Mouse (Mus musculus) embryo, embryonic 10 days (tissue): ENCODE measurements around the gene Inmt.

Experiments used
- DNase-seq: peaks from one replicate; pipeline ENCODE4 v3.0.0-alpha.2; 2015; ENCODE audit warnings: low spot score

The Inmt gene

DNA sequence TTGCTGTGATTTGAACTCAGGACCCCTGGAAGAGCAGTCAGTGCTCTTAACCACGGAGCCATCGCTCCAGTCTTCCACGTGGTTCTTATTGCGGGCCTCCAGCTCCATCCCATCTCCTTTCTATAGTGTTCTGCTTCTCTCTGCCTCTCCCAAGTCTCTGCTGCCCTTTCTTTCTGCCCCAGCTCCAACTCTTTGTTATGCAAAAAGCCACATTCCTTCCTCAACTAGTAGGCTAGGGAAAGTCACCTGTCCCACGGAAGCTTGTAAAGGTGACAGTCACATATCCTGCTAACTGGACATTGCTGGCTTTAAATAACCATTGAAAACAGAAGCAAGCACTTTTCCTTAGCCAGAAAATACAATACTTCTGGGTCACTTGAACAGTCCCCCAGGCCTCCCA is 5.0 kb downstream of the Inmt start:
- DNase-seq: no peak

DNA sequence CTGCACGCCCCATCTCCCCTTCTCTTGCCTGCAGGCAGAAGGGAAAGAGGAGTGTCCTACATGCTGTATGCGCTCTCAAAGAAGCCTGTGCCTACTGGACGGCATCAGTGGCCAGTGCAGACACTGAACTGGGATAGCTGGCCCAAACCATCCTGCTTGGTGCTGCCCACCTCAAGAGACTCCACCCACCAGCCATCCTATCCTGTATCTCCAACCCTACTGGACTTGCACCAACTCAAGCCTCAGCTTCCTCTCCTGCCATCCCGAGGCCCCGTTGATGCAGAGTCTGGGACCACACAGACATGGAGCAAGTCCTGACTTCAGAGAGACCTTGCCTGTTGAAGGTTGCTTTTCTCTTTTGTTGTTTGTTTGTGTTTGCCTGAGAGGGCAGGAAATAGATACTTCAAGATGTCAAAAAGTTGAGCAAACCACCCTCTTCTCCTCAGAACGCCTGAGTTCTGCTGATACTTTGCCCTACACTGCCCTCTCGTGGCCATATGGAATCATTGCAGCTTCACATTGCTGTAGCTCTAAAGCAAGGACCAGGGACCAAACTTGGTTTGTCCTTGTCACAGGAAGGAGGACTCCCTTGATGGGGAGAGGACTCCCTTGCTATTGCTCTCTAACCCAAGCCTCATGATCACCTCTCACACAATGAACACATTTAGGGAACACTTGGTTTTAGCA is 7.9 kb downstream of the Inmt start:
- peak; percentile 89 for DNase-seq

DNA sequence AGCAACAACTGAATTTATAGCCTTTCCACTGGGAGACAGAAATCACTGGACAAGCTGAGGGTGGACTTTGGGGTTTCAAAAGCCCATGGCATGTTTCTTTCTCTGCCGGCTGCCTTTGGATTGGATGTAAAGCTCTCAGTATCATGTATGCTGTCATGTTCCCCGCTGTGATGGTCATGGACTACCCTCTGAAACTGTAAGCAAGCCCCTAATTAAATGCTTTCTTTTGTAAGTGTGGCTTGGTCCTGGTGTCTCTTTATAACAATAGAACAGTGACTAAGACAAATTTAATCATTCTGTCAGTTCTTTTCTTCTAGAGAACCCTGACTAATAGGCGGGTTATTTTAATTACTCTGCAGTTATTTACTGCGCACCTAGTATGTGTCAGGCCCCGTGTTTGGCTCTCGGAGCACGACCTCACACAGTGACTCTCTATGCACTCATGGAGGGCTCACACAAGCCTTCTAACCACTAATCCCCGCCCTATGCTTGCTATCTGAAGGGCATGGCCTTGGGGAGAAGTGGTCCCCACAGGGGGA is 11.7 kb downstream of the Inmt start:
- no peak for DNase-seq

DNA sequence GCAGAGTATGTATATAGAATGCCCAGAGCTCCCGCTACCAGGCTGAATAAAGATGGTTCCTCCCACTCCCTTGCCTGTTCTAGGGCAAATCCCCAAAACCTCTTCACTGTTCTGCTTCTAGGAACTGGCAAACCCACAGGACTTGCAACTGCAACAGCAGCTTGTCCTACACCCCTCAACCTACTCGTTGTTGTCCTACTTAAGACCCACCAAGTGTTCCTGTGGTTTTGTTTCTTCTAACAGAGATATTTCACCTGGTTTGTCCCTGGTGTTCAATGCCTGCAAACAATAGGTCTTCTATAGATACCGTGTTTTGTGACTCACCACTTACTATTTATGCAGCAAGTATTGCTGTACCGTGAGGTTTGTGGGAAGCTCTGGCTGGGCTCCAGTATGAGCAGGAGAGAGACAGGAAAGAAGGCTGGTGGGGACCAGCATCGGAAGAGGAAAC is 13.5 kb downstream of the Inmt start:
- DNase-seq: no peak

DNA sequence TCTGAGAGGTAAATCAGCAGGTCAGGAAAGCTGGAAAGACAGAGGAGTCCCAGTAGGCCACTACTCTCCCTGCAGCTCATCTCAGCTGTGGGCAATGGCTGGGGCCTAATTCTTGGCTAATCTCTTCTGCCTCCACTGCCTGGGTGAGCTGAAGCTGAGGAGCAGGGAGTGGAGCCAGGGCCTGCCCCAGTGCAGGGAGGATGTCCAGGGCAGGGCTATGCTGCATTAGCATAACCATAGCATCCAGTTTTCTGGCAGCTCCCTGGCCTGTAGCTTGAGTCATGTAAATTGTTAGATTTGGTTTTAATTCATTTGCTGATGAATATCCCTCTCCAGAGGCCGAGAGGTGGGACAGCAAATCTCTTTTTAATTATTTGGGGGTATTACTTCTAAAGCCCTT is 15.6 kb downstream of the Inmt start:
- DNase-seq: no peak

DNA sequence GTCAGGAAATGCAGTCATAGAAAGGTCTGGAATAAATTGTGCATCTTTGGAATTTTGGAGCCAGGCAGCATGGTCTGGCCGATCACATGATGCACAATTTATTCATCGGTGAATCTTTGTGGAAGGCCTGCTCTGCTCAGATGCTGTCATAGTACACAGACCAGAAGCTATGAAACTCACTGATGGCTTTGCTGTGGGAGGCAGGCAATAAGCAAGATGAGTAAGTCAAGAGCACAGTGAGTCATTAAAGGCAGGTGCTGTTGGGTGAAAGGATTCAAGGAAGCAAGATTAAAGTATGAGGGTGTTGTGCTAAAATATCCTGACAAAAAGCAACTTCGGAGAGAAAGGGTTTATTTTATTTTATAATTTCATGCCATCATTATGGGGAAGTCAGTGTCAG is 22.6 kb downstream of the Inmt start:
- DNase-seq: no peak

DNA sequence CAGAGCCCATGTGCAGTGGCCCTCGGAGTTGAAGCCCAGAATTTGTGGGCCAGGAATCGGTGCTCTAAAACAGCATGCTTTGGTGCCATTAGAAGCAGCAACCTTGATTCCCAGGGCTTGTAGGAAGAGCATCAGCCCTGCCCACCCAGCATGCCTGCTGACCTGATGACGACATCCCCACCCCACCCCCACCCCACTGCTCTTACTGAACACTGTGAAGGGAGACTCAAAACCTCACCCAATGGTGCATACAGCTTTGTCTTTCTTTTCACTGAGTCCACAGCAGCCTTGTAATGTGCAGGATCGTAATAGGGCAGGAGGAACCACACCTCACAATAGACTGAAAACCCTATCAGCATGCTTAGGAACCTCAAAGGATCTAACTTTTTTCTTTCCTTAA is 28.7 kb downstream of the Inmt start:
- no peak for DNase-seq

DNA sequence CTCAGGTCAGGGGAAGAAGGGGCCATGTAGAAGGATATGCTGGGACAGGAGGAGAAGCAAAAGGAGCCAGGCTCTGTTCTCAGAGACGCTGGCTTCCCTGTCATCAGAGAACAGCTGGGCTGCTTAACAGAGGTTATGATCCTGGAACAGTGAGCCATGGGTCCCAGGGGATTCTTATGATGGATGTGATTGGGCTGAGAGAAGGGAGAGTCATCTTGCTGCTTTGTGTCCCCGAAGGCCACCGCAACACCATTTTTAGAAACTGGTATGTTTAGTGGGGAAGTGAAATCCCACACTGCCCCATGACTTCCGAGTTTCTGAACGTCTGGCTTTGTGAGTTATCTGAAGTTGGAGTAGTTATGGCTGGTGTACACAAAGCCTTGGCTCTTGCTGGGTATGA is 29.6 kb downstream of the Inmt start:
- no peak for DNase-seq

DNA sequence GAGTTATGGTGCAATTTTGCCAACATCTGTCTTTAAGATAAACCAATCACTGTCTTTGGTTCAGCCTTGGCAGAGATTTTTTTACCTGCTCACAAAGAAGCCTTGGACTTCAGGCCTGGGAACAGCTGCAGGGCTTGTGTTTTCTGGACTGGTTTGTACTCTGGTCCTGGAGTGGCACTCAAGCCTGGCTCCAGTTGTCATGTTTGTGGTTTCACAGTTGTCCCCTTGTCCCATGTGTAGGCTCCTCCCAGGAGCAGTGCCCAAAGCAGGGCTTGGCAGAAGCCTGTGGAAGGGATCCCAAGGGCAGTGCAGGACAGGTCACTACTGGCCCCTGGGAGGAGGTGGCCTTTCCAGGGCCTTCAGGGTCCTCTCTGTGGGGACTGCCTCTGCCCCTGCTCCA is 36.5 kb downstream of the Inmt start:
- DNase-seq: no peak

DNA sequence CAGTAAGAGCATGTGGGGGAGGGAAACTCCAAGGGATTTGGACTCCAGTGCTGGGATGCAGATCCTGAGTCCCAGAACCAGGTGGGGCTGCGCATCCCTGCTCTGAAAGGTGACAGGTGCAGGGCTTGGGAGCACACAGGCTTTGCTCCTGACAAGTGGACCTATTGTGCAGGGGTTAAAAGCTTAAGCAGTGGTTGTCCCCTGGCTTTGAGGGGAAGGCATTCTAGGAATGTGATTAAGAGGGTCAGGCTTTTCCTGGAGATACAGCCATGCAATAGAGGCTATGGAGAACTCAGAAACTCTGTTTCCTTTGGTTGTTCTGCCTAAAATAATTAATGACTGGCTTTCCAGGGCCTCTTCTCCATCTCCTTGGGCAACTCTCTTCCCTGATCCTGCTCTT is 41.4 kb downstream of the Inmt start:
- DNase-seq: peak; percentile 39

DNA sequence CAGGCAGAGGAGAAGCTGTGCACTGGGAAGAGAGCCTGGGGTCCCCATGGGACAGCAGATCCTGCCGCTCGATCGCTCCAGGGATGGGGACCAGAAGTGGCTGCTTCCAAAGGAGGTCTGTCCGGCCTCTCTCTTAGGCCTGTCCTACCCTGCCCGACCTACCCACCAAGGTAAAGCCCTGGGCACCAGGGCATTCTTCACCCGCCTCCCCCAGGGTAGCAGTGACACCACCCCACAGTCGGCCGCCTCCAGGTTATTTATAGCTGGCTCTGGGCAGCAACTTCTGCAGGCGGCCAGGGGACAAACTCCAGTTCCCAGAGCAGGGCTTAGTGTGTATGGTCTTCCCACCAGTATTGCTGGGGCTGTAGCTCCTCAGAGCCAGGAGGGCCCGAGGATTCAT is 42.0 kb downstream of the Inmt start, which contains the start of gene Crhr2:
Gene Crhr2 (minus strand): TSS at position 223 of the 400 bp plus-strand sequence.
- no peak for DNase-seq

DNA sequence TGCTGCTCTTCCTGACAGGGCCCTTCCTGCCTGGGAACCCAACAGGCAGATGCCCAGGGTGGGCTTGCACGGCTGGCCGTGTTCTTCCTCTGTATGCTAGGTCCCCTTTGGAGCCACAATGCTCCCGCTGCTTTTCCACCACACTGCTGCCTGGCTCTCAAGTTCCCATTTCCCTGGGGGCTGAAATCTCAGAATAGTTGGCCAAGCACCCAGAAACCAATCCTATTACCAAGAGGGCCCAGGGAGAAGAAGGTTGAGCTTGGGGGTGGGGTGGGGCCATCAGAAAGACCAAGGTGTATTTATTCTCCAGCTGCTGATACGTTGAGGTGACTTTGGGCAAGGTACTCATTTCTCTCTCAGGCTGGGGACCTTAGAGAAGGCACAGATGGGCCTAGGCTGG is 43.5 kb downstream of the Inmt start:
- DNase-seq: no peak

DNA sequence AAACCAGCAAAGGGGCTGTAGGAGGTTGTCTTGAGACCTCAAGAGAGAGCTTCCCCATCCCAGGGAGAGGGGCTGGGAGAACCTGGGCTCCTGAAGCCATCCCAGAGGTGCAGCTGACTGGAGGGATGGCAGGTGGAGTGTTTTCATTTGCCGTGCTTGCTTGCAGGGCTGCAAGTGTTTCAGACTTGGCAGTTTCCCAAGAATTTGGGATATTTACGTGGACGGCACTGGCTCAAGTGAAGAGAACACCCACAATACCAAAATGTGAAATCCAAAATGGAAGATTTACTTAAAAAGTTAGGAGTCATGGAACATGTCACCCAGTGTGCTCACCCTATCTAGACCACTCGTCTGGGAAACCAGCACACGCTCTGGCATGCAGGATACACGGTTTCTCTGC is 44.2 kb downstream of the Inmt start:
- DNase-seq: no peak

DNA sequence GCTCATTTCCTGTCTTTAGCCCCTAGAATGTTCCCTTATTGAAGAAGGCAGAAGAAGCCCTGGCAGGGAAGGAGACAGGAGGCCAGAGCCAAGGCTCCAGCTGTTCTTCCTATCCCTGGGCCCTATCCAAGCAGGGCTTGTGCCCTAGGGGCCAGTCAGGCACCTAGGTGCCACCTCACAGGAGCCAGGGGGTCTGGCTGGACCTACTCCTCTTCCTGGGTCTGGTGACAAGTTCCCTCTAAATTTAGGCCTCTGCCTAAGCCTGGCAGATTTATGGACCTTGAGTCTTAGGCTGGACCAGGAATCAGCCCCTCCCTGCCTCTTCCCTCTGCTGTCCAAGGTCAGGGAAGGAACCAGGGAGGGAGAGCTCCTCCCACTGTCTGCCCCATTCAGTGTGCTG is 46.5 kb downstream of the Inmt start:
- DNase-seq: no peak

DNA sequence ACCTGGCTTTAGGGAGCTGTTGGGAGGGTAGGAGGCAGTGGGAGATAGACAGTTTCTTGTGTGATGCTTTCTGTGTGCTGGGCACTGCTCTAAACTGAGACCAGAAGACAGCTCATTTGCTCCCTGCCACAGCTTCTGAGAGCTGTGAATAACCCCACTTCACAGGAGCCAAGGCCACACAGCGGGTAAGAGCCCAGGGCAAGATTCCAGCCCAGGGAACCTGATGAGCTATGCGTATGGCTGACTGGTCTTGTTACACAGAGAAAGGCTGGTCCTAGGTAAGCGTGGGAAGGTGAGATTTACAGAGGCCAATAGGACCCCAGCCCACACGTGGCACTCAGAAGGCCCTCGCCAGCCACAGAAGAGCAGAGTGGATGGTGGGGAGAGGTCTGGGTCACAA is 48.3 kb downstream of the Inmt start:
- DNase-seq: no peak

DNA sequence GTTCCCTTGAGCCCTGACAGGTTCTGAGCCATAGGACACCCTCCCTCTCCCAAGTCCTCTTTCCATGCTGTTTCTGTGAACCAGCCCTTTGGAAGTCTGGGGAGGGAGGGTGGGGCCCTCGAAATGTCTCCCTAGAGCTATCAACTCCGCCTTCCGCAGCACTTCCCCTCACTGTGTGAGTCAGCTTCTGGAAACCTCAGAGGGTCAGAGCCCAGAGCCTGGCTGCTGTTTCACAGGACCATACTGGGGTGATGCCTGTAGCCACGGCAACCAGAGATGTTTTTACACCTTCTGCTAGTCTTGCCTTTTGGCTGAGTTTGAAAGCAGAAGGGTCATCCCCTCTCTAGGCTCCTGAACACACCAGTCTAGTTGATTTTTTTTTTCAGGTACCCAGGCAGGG is 51.8 kb downstream of the Inmt start:
- DNase-seq: no peak
